Mouse (Mus musculus) adrenal gland (tissue): ENCODE results near the gene Ndufa4l2.

ENCODE experiments used
- intact Hi-C: fragments of 180-260 bp; cut with DNase I; formaldehyde crosslinking; loops from one replicate; pipeline ENCODE4 v1.15.1; 2025

Gene Ndufa4l2

DNA sequence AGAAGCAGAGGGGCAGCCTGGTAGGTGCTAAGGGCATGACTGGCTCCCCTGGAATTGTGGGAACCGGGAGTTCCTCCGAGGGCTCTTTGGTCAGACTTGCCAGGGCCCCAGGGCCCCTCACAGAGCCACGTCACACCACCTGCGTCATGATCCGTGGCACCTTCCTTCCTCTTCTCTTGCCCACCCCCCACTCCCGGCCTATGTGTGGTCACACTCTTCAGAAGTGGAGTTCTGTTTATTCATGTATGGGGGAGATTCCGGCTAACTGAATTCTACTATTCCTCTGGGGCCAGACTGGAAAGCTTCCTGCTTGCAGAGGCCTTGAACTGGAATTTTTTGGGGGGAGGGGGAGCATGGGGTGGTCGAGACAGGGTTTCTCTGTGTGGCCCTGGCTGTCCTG lies 49.1 kb downstream of the Ndufa4l2 start:
- intact Hi-C loops: no loop called here

DNA sequence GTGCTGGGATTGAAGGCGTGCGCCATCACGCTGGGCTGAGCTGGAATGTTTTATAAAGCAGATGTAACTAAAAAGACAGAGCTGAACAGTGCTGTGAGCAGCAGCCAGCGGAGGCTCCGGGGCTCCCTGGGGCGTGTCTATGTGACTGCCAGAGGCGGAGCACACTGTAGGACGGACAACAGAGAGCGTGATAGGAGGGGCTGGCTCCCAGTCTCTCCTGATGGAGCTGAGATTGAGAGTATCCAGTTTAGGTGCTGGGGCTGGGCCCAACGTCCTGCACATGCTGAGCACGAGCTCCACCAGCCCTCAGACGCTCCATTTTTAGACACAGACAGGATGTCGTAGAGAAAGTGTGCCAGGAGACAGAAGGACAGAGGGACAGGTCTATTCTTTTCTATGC lies 49.5 kb downstream of the Ndufa4l2 start:
- intact Hi-C loops: no loop called here
